In genomic region chr9:122018782-122019395, GRCm38 (mm10) we compare ENCODE assay signal across 8 mouse cellular contexts. TPM values are rescaled to one million over a fixed set of nuclear protein-coding genes. Genes with fewer than 3 reads are reported as not detected.
A peak's percentile ranks its signal among the peaks of the same experiment; 100 is the strongest.
DNase-seq lines count a peak whose midpoint lies in the region; ATAC-seq lines count a peak whose summit lies in the region.

No protein-coding gene starts in this region.

- H3K27ac ChIP-seq in embryonic facial prominence, embryonic 12.5 days: no peak overlapping the region; the same call in 1 of the 2 replicates
- H3K27ac ChIP-seq in heart, embryonic 12.5 days (ENCODE audit: poor library complexity, severe bottlenecking): peak overlapping the region; percentile 20; the same call in 1 of the 2 replicates
- H3K27ac ChIP-seq in kidney, embryonic 16.5 days (ENCODE audit: low read length): no peak overlapping the region

- ATAC-seq in CD4-positive, CD25-positive, alpha-beta regulatory T cell, adult 4 months: no peak
- peak; percentile 67; the same call in 1 of the 2 replicates for ATAC-seq in embryonic facial prominence, embryonic 12.5 days (ENCODE audit: insufficient number of reproducible peaks, insufficient read depth, low FRiP score, low TSS enrichment)
- ATAC-seq in heart, embryonic 12.5 days (ENCODE audit: insufficient number of reproducible peaks, low FRiP score): peak; percentile 17
- peak; percentile 28; the same call in 1 of the 2 replicates for ATAC-seq in kidney, embryonic 16.5 days (ENCODE audit: low FRiP score, low TSS enrichment)

- H3K27me3 ChIP-seq in embryonic facial prominence, embryonic 12.5 days: no peaks in the 10 kb centered on the region
- H3K27me3 ChIP-seq in heart, embryonic 12.5 days (replicated peaks): no peaks in the 10 kb centered on the region
- H3K27me3 ChIP-seq in kidney, embryonic 16.5 days (ENCODE audit: insufficient read depth, low read length): no peaks in the 10 kb centered on the region

- peak; percentile 61 for DNase-seq in CD4-positive, CD25-positive, alpha-beta regulatory T cell, adult 2 months (ENCODE audit: low read depth, low spot score)
- DNase-seq in adrenal gland, postnatal 10 days: peak; percentile 81
- peak; percentile 88 for DNase-seq in lung, postnatal 36 days
- DNase-seq in skeletal muscle tissue, adult 2 months (ENCODE audit: low read depth, low spot score): peak; percentile 72

- 13% methylated on average over 8 of the region's 8 CpGs for WGBS in embryonic facial prominence, embryonic 12.5 days
- WGBS in heart, embryonic 12.5 days: 13% methylated on average over 8 of the region's 8 CpGs
- WGBS in kidney, embryonic 16.5 days: 9% methylated on average over 8 of the region's 8 CpGs

- no peak overlapping the region for H3K4me2 ChIP-seq in embryonic facial prominence, embryonic 12.5 days (replicated peaks)
- peak overlapping the region; percentile 9; the same call in 1 of the 2 replicates for H3K4me2 ChIP-seq in heart, embryonic 12.5 days
- peak overlapping the region; percentile 19 for H3K4me2 ChIP-seq in kidney, embryonic 16.5 days (replicated peaks; ENCODE audit: low read depth, low read length)

- H3K4me3 ChIP-seq in embryonic facial prominence, embryonic 12.5 days: no peak overlapping the region
- no peak overlapping the region for H3K4me3 ChIP-seq in heart, embryonic 12.5 days
- no peak overlapping the region for H3K4me3 ChIP-seq in kidney, embryonic 16.5 days (ENCODE audit: low read length)

- H3K4me1 ChIP-seq in embryonic facial prominence, embryonic 12.5 days: peaks cover 7% of the 10 kb centered on the region; the same call in 1 of the 2 replicates
- H3K4me1 ChIP-seq in heart, embryonic 12.5 days (replicated peaks): peaks cover 23% of the 10 kb centered on the region
- H3K4me1 ChIP-seq in kidney, embryonic 16.5 days (ENCODE audit: insufficient read depth, low read length): peaks cover 4% of the 10 kb centered on the region

- H3K36me3 ChIP-seq in embryonic facial prominence, embryonic 12.5 days: no peaks in the 10 kb centered on the region
- no peaks in the 10 kb centered on the region for H3K36me3 ChIP-seq in heart, embryonic 12.5 days
- no peaks in the 10 kb centered on the region for H3K36me3 ChIP-seq in kidney, embryonic 16.5 days (ENCODE audit: insufficient read depth, low read length)

- no peaks in the 10 kb centered on the region for H3K9me3 ChIP-seq in embryonic facial prominence, embryonic 12.5 days
- no peaks in the 10 kb centered on the region for H3K9me3 ChIP-seq in heart, embryonic 12.5 days (replicated peaks)
- no peaks in the 10 kb centered on the region for H3K9me3 ChIP-seq in kidney, embryonic 16.5 days (ENCODE audit: low read length)

- H3K9ac ChIP-seq in embryonic facial prominence, embryonic 12.5 days: no peak overlapping the region
- H3K9ac ChIP-seq in heart, embryonic 12.5 days: 0 out of 2 replicates have a peak overlapping the region, but pooled peaks have one; percentile 5
- no peak overlapping the region for H3K9ac ChIP-seq in kidney, embryonic 16.5 days (replicated peaks; ENCODE audit: low read length)

RNA-seq across cellular contexts. Expression of gene Pomgnt2, which starts 22.0 kb away (rescaled TPM):
- not detected for polyA plus RNA-seq in CD4-positive, CD25-positive, alpha-beta regulatory T cell, adult 4 months (2017; shearing (Covaris generic))
- total RNA-seq in adrenal gland, postnatal 10 days (2021): 10 to 100 TPM; 13.0 to 16.6 TPM
- polyA plus RNA-seq in embryonic facial prominence, embryonic 12.5 days (2016; fragmentation: Nextera tagmentation; extraction: Ambion mirVana): 13.9 and 15.0 TPM in 2 replicates
- polyA plus RNA-seq in heart, embryonic 12.5 days (2016; fragmentation: Nextera tagmentation; extraction: Ambion mirVana): 14.3 and 14.7 TPM in 2 replicates
- 19.1 and 19.9 TPM in 2 replicates for polyA plus RNA-seq in kidney, embryonic 16.5 days (2015; fragmentation: Nextera tagmentation; extraction: Ambion mirVana)

Comparison
In these comparisons a context has a peak if more than half of its experiments do, and no peak if none do; other contexts are left out.
1. RNA of gene Pomgnt2, which starts 22.0 kb away (polyA plus RNA-seq): 19.1 to 19.9 TPM in kidney, embryonic 16.5 days, 14.3 to 14.7 TPM in heart, embryonic 12.5 days and 13.9 to 15.0 TPM in embryonic facial prominence, embryonic 12.5 days; not detected in CD4-positive, CD25-positive, alpha-beta regulatory T cell, adult 4 months; every median in the first group is over 10 times any median in the second.
2. Peak in every context shown above with its lines, with median percentiles within 50 percentile points of each other: DNase-seq.